Mouse (Mus musculus) gastrocnemius, postnatal 10 days (tissue): Measurements from ENCODE around the gene Ano1. TPM values are rescaled to one million over a fixed set of nuclear protein-coding genes. Genes with fewer than 3 reads are reported as not detected.
A peak's percentile ranks its signal among the peaks of the same experiment; 100 is the strongest.

Source experiments
- DNase-seq: peaks from one replicate; pipeline ENCODE4 v3.0.0; 2021; ENCODE audit warnings: mixed read lengths
- total RNA-seq, 2 experiments: library from RNA; stranded (reverse); gene quantifications; 2 replicates each; pipeline ENCODE4 v1.2.3; 2021

The Ano1 gene
- total RNA-seq, 2 experiments from 2014 or later = 8.6 to 11.6 TPM

DNA sequence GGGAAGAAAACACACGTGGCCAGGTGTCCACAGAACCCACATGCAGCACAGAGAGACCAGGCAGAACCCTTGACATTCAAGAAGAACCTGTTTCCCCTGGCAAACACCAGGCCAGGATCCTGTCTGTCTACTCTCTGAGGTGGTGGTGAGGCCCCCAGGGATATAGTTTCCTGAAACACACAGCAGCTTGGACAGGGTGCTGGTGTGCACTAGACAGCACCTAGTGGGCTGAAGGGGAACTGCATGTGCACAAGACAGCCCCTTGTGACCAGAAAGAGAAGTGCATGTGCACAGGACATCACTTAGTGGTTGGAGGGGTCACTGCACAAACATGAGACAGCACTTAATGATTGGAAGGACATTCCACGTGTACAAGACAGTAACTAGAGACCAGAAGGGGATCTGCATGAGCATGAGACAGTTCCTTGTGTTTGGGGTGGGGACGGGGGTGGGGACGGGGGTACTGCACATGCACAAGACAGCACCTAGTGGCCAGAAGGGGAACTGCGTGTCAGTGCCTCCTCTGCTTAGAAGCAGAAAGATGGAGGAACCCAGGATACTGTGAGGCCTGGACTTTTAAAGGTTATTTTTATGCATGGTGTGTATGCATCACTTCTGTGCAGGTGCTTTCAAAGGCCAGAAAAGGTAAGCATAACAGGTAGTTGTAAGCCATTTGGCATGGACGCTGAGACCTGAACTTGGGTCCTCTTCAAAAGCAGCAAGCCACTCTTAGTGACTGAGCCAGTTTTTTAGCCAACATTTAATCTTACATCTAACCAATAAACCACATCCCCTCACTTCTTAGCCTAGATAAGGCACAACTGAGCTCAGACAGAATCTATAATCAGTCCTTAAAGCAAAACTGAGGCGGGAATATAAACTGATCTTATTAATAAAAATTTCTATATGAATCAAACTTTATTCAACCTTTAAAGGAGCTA is 54.7 kb downstream of the Ano1 start:
- peak; percentile 25 for DNase-seq

GRCm38 (mm10) chr7:144689855-144690254 is 61.9 kb downstream of the Ano1 start:
- DNase-seq = no peak

GRCm38 (mm10) chr7:144689136-144689535 is 62.6 kb downstream of the Ano1 start:
- no peak for DNase-seq

DNA sequence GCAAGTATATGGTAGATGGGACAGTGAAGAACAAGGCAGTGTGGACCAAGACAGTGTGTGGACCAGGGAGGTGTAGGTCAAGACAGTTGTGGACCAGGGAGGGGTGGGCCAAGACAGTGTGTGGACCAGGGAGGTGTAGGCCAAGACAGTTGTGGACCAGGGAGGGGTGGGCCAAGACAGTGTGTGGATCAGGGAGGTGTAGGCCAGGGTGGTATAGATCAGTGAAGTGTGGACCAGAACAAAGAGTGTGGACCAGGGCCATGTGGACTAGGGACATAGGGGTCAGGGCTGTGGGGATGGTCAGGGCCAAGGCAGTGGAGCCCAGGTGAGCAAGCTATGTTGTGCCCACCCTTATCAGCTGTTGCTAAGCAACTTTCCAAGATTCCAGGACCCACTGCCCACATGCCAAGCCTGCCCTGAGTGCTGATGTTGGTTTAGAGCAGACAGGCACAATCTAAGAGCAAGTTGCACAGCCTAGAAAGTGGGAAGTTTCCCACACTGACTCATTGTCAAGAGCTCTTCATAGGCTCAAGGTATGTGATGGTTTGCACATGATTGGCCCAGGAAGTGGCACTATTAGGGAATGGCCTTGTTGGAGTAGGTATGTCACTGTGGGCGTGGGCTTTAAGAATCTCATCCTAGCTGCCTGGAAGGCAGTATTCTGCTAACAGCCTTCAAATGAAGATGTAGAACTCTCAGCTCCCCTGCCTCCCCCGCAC is 64.0 kb downstream of the Ano1 start:
- no peak for DNase-seq

- DNase-seq = no peak
Measured at GRCm38 (mm10) chr7:144684947-144685346, 66.8 kb downstream of the Ano1 start.

DNA sequence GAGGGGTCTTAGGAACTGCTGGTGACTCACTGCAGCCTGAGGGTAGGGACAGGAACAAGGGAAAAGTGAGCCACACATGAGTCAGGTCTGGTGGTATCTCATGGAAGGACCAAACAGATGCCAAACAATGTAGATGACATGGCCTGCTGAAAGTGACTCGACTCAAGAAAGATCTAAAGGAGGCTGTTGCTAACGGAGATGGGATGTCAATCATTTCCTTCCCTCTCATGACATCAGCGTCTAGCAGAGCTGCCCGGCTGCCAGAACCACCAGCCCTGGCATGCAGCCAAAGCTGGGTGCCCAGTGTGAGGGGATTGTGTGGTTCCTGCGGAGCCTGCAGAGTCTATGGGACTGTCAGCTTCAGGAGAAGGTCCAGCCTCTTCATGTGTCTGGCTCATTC is 67.3 kb downstream of the Ano1 start:
- no peak for DNase-seq

GRCm38 (mm10) chr7:144680096-144680495 is 71.7 kb downstream of the Ano1 start:
- no peak for DNase-seq

DNA sequence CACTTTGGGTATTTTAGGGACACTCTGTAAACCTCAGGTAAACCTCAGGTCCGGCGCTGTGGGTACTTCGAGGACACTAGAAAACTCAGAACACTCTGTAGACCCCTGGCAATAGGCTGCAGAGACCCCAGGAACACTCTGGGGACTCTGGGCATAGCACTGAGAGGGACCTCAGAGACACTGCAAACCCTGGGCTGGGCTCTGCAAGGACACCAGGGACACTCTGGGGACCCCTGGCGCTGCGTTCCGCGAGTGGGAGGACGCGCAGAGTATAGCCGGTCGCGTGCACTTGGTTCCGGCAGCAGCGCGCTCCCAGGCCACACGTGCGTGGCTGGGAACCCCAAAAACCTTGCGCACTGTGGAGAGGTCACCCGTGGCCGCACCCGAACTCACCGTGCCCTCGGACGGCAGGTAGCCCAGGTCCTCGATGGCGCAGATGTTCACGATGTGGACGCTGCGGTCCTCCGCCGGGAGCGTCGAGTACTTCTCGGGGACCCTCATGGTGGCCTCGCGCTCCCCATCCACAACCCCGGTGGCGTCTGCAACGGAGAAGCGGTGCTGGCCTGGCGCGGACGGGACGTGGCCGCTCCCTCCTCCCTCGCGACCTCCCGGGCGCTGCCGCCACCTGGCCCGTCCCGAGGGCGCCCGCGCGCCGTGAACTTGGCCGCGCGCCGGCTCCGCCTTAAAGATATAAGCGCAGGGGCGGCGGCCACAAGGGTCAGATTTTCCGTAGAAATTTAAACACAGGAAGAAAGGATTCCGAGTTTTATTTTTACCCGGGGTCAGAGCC is 73.3 kb downstream of the Ano1 start:
- DNase-seq = peak; percentile 46

GRCm38 (mm10) chr7:144677341-144678086 is 74.3 kb downstream of the Ano1 start:
- DNase-seq = no peak

DNA sequence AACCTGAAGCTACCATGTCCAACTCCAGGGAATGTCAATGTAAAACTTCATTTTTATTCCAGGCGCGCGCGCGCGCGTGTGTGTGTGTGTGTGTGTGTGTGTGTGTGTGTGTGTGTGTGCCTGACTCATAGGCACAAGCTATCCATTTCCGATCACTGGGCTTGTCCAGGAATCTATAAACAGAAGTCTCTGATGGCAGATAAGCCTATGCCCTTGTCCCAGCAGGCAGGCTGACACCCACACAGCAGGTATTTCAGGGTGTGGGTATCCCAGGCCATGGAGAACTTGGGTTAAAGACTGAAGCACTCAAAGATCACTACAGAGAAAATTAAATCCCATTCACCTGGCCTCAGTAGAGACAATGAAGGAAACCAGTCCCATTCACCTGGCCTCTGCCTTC is 76.1 kb downstream of the Ano1 start:
- no peak for DNase-seq

GRCm38 (mm10) chr7:144669895-144670294 is 81.9 kb downstream of the Ano1 start:
- DNase-seq = no peak

GRCm38 (mm10) chr7:144668603-144669278 is 83.0 kb downstream of the Ano1 start:
- no peak for DNase-seq

DNA sequence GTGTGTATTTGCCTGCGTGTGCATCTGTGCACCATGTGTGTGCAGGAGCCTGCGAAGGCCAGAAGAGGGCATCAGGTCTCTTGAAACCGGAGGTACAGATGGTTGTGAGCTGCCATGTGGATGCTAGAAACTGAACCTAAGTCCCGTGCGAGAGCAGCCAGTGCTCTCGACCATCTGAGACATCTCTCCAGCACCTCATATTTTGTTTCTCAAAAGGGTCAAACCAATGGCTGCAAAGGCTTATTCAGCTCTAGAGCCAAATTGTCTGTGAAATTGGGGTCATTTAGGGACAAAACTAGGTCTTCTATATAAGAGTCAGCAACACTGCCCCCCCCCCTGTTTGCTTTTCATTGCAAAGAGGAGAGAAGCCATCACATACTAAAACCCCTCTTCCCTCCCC is 84.7 kb downstream of the Ano1 start:
- no peak for DNase-seq

DNA sequence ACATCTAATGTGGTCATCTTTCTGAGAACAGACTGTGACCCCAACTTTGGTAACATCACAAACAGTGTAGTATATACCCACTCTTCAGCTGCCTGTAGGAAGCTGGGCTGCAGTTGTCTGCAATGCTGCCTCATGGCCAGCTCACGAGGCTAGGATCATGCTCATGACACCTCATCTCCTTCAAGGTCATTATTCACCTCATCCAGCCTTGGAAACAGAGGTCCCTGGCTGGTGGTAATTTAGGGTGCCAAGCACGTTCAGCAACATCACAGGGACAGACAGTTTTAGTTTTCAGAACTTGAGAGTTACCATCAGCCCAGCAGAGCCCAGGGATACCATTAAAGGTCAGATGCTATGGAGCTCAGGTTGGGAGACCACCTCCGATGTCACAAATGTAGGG is 86.2 kb downstream of the Ano1 start:
- no peak for DNase-seq

- DNase-seq = no peak
Measured at GRCm38 (mm10) chr7:144663566-144663965, 88.2 kb downstream of the Ano1 start.

DNA sequence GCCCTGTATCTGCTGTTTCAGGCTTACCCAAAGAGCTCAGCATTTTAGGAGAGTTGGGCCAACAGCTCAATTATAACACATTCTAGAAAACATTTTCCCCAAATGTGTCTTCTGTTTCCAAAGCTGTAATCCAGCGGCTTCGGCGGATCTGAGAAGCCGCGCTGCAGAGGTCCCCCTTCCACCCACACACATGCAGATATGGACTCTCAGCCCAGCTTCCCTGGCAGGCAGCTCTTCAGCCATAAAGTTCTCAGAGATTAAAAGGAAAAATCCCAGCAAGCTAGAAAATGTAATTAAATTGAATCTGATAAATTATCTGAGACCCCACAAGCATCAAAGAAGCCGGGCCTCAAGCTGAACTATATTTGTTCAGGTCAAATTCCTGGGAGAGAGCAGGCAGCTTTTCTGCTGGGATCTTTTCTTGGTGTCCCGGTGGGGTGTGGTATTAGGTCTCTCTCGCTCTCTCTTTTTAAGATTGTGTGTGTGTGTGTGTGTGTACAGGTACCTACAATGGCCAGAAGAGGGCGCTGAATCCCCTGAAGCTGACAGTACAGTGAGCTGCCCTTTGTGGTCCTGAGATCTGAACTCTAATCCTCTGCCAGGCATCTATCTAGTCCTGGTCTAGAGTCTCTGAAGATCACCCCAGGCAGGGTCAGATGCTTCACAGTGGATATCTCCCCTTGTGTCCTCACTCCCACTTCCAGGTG is 95.4 kb downstream of the Ano1 start:
- DNase-seq = no peak

GRCm38 (mm10) chr7:144653681-144654425 is 97.9 kb downstream of the Ano1 start:
- peak; percentile 28 for DNase-seq

GRCm38 (mm10) chr7:144647547-144647946 is 104.2 kb downstream of the Ano1 start:
- DNase-seq = no peak

- no peak for DNase-seq
Measured at GRCm38 (mm10) chr7:144640817-144641216, 111.0 kb downstream of the Ano1 start.

- DNase-seq = no peak
Measured at GRCm38 (mm10) chr7:144636000-144636399, 115.8 kb downstream of the Ano1 start.
